Comparison of ENCODE assay signal across 8 mouse cellular contexts in the genomic region with DNA sequence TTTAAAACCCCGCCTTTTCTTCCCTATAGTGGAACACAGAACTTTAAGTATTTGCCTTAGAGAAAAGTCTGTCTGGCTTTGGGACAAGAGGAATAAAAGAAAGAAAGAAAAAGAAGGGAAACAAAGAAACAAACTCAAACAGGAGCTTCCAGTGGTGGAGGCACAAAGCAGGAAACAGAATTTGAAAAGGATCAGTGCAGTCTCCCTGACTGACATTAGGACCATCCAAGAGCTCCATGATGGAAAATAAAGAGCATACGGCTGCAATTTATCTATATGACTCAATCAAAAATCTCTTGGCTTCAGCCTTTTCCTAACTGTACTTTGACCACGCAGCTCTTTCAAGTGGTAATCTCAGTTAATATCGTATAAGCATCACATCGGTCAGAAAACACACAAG. TPM values are rescaled to one million over a fixed set of nuclear protein-coding genes. Genes with fewer than 3 reads are reported as not detected.
DNase-seq lines count a peak whose midpoint lies in the region; ATAC-seq and TF ChIP-seq lines count a peak whose summit lies in the region.

No protein-coding gene starts in this region.

- TF ChIP-seq CTCF in lung, postnatal 0 days (IDR thresholded peaks at IDR 0.05) = no peak
- TF ChIP-seq CTCF in liver, embryonic 14.5 days (IDR thresholded peaks at IDR 0.05; ENCODE audit: low read depth) = no peak

- H3K27ac ChIP-seq in lung, postnatal 0 days (ENCODE audit: low read length) = no peak overlapping the region
- no peak overlapping the region for H3K27ac ChIP-seq in liver, embryonic 14.5 days

- ATAC-seq in lung, postnatal 0 days = no peak
- no peak for ATAC-seq in liver, embryonic 14.5 days (ENCODE audit: insufficient read depth)
- no peak for ATAC-seq in megakaryocyte, adult 5-6 weeks (ENCODE audit: poor library complexity, severe bottlenecking)

- no peak overlapping the region; the same call in 1 of the 2 replicates for H3K9ac ChIP-seq in lung, postnatal 0 days (replicated peaks; ENCODE audit: low read depth)
- H3K9ac ChIP-seq in liver, embryonic 14.5 days (replicated peaks) = no peak overlapping the region

- no peaks in the 10 kb centered on the region for H3K4me1 ChIP-seq in lung, postnatal 0 days (ENCODE audit: insufficient read depth, low read depth, low read length)
- H3K4me1 ChIP-seq in liver, embryonic 14.5 days (replicated peaks; ENCODE audit: control insufficient read depth in 2 of 2, insufficient read depth in 2 of 2, low read length in 1 of 2) = no peaks in the 10 kb centered on the region

- 30% methylated on average over 5 of the region's 5 CpGs for WGBS in lung, postnatal 0 days
- 36% methylated on average over 5 of the region's 5 CpGs for WGBS in liver, embryonic 14.5 days (ENCODE audit: insufficient replicate concordance)

- peak overlapping the region; percentile 31 for H3K4me3 ChIP-seq in lung, postnatal 0 days (ENCODE audit: low read depth, low read length)
- H3K4me3 ChIP-seq in liver, embryonic 14.5 days (ENCODE audit: insufficient read depth in 1 of 2, low read depth in 2 of 2, low read length in 2 of 2) = no peak overlapping the region

- H3K4me2 ChIP-seq in lung, postnatal 0 days (replicated peaks; ENCODE audit: low read depth, low read length) = peak overlapping the region; percentile 67
- H3K4me2 ChIP-seq in liver, embryonic 14.5 days (ENCODE audit: low read depth) = peak overlapping the region; percentile 48

- peak; percentile 7 for DNase-seq in embryo, embryonic 10 days (ENCODE audit: low spot score)
- no peak for DNase-seq in embryo, embryonic 9.5 days (ENCODE audit: extremely low spot score)
- no peak for DNase-seq in lung, postnatal 0 days (ENCODE audit: low spot score)
- no peak for DNase-seq in lung, postnatal 36 days
- no peak for DNase-seq in liver, embryonic 14.5 days (ENCODE audit: low read depth in 3 of 3, low spot score in 3 of 3)
- DNase-seq in adrenal gland, adult 18-20 months (ENCODE audit: low spot score in 2 of 2) = no peak
- DNase-seq in frontal cortex, postnatal 10 days (ENCODE audit: low spot score in 2 of 2) = no peak

- TF ChIP-seq EP300 in lung, postnatal 0 days (IDR thresholded peaks at IDR 0.05) = no peak
- no peak for TF ChIP-seq EP300 in liver, embryonic 14.5 days (IDR thresholded peaks at IDR 0.05; ENCODE audit: low read depth)

- H3K27me3 ChIP-seq in lung, postnatal 0 days (replicated peaks; ENCODE audit: insufficient read depth, low read length) = no peaks in the 10 kb centered on the region
- H3K27me3 ChIP-seq in liver, embryonic 14.5 days (ENCODE audit: control insufficient read depth, insufficient read depth, low read length) = no peaks in the 10 kb centered on the region

- no peaks in the 10 kb centered on the region for H3K36me3 ChIP-seq in lung, postnatal 0 days (ENCODE audit: insufficient read depth, low read length)
- H3K36me3 ChIP-seq in liver, embryonic 14.5 days (replicated peaks; ENCODE audit: control insufficient read depth, insufficient read depth, low read depth) = no peaks in the 10 kb centered on the region

- no peaks in the 10 kb centered on the region for H3K9me3 ChIP-seq in lung, postnatal 0 days (ENCODE audit: low read length)
- no peaks in the 10 kb centered on the region for H3K9me3 ChIP-seq in liver, embryonic 14.5 days (ENCODE audit: control insufficient read depth, low read length)

RNA-seq across cellular contexts. Expression of gene Crct1, which starts 0.6 kb away (rescaled TPM):
- not detected in 2 replicates for polyA plus RNA-seq in lung, postnatal 0 days (2015; fragmentation: Nextera tagmentation; extraction: Ambion mirVana)
- not detected in 2 replicates for polyA plus RNA-seq in liver, embryonic 14.5 days (2012; rRNA removed)
- polyA plus RNA-seq in liver, embryonic 14.5 days (2014; fragmentation: Nextera tagmentation; extraction: Ambion mirVana) = not detected in 2 replicates
- not detected in 2 replicates for total RNA-seq in megakaryocyte, adult 5-6 weeks (2015)
- not detected in 2 replicates for total RNA-seq in megakaryocyte, adult 5-6 weeks (2017)
- not detected for total RNA-seq in adrenal gland, adult 18-20 months (2021)

RNA-seq across cellular contexts. Expression of gene Lce1m, which starts 4.0 kb away (rescaled TPM):
- not detected in 2 replicates for polyA plus RNA-seq in lung, postnatal 0 days (2015; fragmentation: Nextera tagmentation; extraction: Ambion mirVana)
- not detected in 2 replicates for polyA plus RNA-seq in liver, embryonic 14.5 days (2012; rRNA removed)
- not detected in 2 replicates for polyA plus RNA-seq in liver, embryonic 14.5 days (2014; fragmentation: Nextera tagmentation; extraction: Ambion mirVana)
- total RNA-seq in megakaryocyte, adult 5-6 weeks (2015) = not detected in 2 replicates
- total RNA-seq in megakaryocyte, adult 5-6 weeks (2017) = not detected in 2 replicates
- not detected for total RNA-seq in adrenal gland, adult 18-20 months (2021)

RNA-seq across cellular contexts. Expression of gene Lce3f, which starts 22.8 kb away (rescaled TPM):
- polyA plus RNA-seq in lung, postnatal 0 days (2015; fragmentation: Nextera tagmentation; extraction: Ambion mirVana) = not detected in 2 replicates
- not detected in 2 replicates for polyA plus RNA-seq in liver, embryonic 14.5 days (2012; rRNA removed)
- polyA plus RNA-seq in liver, embryonic 14.5 days (2014; fragmentation: Nextera tagmentation; extraction: Ambion mirVana) = not detected in 2 replicates
- not detected in 2 replicates for total RNA-seq in megakaryocyte, adult 5-6 weeks (2015)
- total RNA-seq in megakaryocyte, adult 5-6 weeks (2017) = not detected in 2 replicates
- not detected for total RNA-seq in adrenal gland, adult 18-20 months (2021)

RNA-seq across cellular contexts. Expression of gene Lce3e, which starts 48.0 kb away (rescaled TPM):
- polyA plus RNA-seq in lung, postnatal 0 days (2015; fragmentation: Nextera tagmentation; extraction: Ambion mirVana) = not detected in 2 replicates
- not detected in 2 replicates for polyA plus RNA-seq in liver, embryonic 14.5 days (2012; rRNA removed)
- polyA plus RNA-seq in liver, embryonic 14.5 days (2014; fragmentation: Nextera tagmentation; extraction: Ambion mirVana) = not detected in 2 replicates
- not detected in 2 replicates for total RNA-seq in megakaryocyte, adult 5-6 weeks (2015)
- total RNA-seq in megakaryocyte, adult 5-6 weeks (2017) = not detected in 2 replicates
- not detected for total RNA-seq in adrenal gland, adult 18-20 months (2021)

RNA-seq across cellular contexts. Expression of gene Gm4858, which starts 53.8 kb away (rescaled TPM):
- not detected in 2 replicates for polyA plus RNA-seq in lung, postnatal 0 days (2015; fragmentation: Nextera tagmentation; extraction: Ambion mirVana)
- not detected in 2 replicates for polyA plus RNA-seq in liver, embryonic 14.5 days (2012; rRNA removed)
- polyA plus RNA-seq in liver, embryonic 14.5 days (2014; fragmentation: Nextera tagmentation; extraction: Ambion mirVana) = not detected in 2 replicates
- total RNA-seq in megakaryocyte, adult 5-6 weeks (2015) = not detected in 2 replicates
- not detected in 2 replicates for total RNA-seq in megakaryocyte, adult 5-6 weeks (2017)
- not detected for total RNA-seq in adrenal gland, adult 18-20 months (2021)
